Mouse (Mus musculus): ENCODE results near the gene Enthd1.
"Not testable (repeated sequence)": the region's sequence is repeated elsewhere in the genome, so short reads cannot be mapped to it uniquely, and the experiment has no call there.

Enthd1 gene

GRCm38 (mm10) chr15:80554860-80555822 lies 9.8 kb downstream of the Enthd1 start:
- in situ Hi-C loops (cut with MboI; ENCODE audit: low pct_unique_long_range_greater_than_20kb in 1 of 2, low sequenced_read_pairs in 2 of 2, unreplicated experiment in 1 of 2): no loop called here

GRCm38 (mm10) chr15:80545430-80545829 lies 19.5 kb downstream of the Enthd1 start:
- in situ Hi-C loops (cut with MboI; ENCODE audit: low pct_unique_long_range_greater_than_20kb in 1 of 2, low sequenced_read_pairs in 2 of 2, unreplicated experiment in 1 of 2): no loop called here

- in situ Hi-C loops (cut with MboI; ENCODE audit: low pct_unique_long_range_greater_than_20kb in 1 of 2, low sequenced_read_pairs in 2 of 2, unreplicated experiment in 1 of 2): no loop called here
Measured at GRCm38 (mm10) chr15:80544115-80544514, 20.8 kb downstream of the Enthd1 start.

- in situ Hi-C loops (cut with MboI; ENCODE audit: low pct_unique_long_range_greater_than_20kb in 1 of 2, low sequenced_read_pairs in 2 of 2, unreplicated experiment in 1 of 2): no loop called here
Measured at GRCm38 (mm10) chr15:80538671-80539340, 26.1 kb downstream of the Enthd1 start.

- in situ Hi-C loops (cut with MboI; ENCODE audit: low pct_unique_long_range_greater_than_20kb in 1 of 2, low sequenced_read_pairs in 2 of 2, unreplicated experiment in 1 of 2): no loop called here
Measured at GRCm38 (mm10) chr15:80538075-80538474, 26.9 kb downstream of the Enthd1 start.

GRCm38 (mm10) chr15:80536051-80536450 lies 28.9 kb downstream of the Enthd1 start:
- in situ Hi-C loops (cut with MboI; ENCODE audit: low pct_unique_long_range_greater_than_20kb in 1 of 2, low sequenced_read_pairs in 2 of 2, unreplicated experiment in 1 of 2): no loop called here

GRCm38 (mm10) chr15:80533274-80533673 lies 31.7 kb downstream of the Enthd1 start:
- in situ Hi-C loops (cut with MboI; ENCODE audit: low pct_unique_long_range_greater_than_20kb in 1 of 2, low sequenced_read_pairs in 2 of 2, unreplicated experiment in 1 of 2): no loop called here

GRCm38 (mm10) chr15:80532281-80533072 lies 32.5 kb downstream of the Enthd1 start:
- in situ Hi-C loops (cut with MboI; ENCODE audit: low pct_unique_long_range_greater_than_20kb in 1 of 2, low sequenced_read_pairs in 2 of 2, unreplicated experiment in 1 of 2): no loop called here

GRCm38 (mm10) chr15:80531026-80531425 lies 33.9 kb downstream of the Enthd1 start:
- in situ Hi-C loops (cut with MboI; ENCODE audit: low pct_unique_long_range_greater_than_20kb in 1 of 2, low sequenced_read_pairs in 2 of 2, unreplicated experiment in 1 of 2): no loop called here

- in situ Hi-C loops (cut with MboI; ENCODE audit: low pct_unique_long_range_greater_than_20kb in 1 of 2, low sequenced_read_pairs in 2 of 2, unreplicated experiment in 1 of 2): no loop called here
Measured at GRCm38 (mm10) chr15:80529955-80530869, 34.7 kb downstream of the Enthd1 start.

GRCm38 (mm10) chr15:80521661-80522388 lies 43.1 kb downstream of the Enthd1 start:
- in situ Hi-C loops (cut with MboI; ENCODE audit: low pct_unique_long_range_greater_than_20kb in 1 of 2, low sequenced_read_pairs in 2 of 2, unreplicated experiment in 1 of 2): no loop called here

- in situ Hi-C loops (cut with MboI; ENCODE audit: low pct_unique_long_range_greater_than_20kb in 1 of 2, low sequenced_read_pairs in 2 of 2, unreplicated experiment in 1 of 2): no loop called here
Measured at GRCm38 (mm10) chr15:80519931-80520330, 45.0 kb downstream of the Enthd1 start.

GRCm38 (mm10) chr15:80518567-80519223 lies 46.3 kb downstream of the Enthd1 start:
- in situ Hi-C loops (cut with MboI; ENCODE audit: low pct_unique_long_range_greater_than_20kb in 1 of 2, low sequenced_read_pairs in 2 of 2, unreplicated experiment in 1 of 2): no loop called here

- in situ Hi-C loops (cut with MboI; ENCODE audit: low pct_unique_long_range_greater_than_20kb in 1 of 2, low sequenced_read_pairs in 2 of 2, unreplicated experiment in 1 of 2): no loop called here
Measured at GRCm38 (mm10) chr15:80517996-80518395, 47.0 kb downstream of the Enthd1 start.

GRCm38 (mm10) chr15:80516525-80516924 lies 48.4 kb downstream of the Enthd1 start:
- in situ Hi-C loops (cut with MboI; ENCODE audit: low pct_unique_long_range_greater_than_20kb in 1 of 2, low sequenced_read_pairs in 2 of 2, unreplicated experiment in 1 of 2): no loop called here

GRCm38 (mm10) chr15:80505086-80505485 lies 59.9 kb downstream of the Enthd1 start:
- in situ Hi-C loops (cut with MboI; ENCODE audit: low pct_unique_long_range_greater_than_20kb in 1 of 2, low sequenced_read_pairs in 2 of 2, unreplicated experiment in 1 of 2): no loop called here

- in situ Hi-C loops (cut with MboI; ENCODE audit: low pct_unique_long_range_greater_than_20kb in 1 of 2, low sequenced_read_pairs in 2 of 2, unreplicated experiment in 1 of 2): not testable (repeated sequence)
Measured at GRCm38 (mm10) chr15:80503155-80503554, 61.8 kb downstream of the Enthd1 start.
